ENCODE assay signal across 7 mouse cellular contexts in the genomic region with DNA sequence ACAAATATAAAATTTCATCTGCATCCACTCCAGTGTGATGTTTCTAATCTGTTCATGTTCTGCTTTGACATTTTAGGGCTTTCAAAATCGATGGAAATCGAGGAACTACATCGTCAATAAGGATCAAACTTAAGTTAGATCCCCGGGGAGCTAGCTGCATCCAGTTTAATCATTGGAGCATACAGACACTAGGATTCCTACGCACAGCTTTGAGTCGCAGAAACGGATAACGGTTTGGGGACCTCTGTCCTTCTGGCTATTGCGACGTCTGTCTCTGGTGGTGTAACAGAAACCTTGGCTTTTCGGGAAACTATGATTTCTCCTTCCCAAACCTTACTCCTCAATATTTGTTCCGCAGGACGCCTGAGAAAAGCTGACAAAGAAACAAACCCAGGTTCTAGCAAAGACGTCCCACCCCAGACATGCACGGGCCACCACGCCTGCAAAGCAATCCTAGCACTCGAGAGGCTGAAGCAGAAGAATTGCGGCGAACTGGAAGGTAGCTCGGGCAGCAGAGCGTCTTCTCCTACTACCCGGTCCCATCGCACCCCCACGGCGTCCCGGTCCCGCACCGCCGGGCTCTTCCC. TPM values are rescaled to one million over a fixed set of nuclear protein-coding genes. Genes with fewer than 3 reads are reported as not detected.
DNase-seq lines count a peak whose midpoint lies in the region; ATAC-seq lines count a peak whose summit lies in the region.

No protein-coding gene starts in this region.

- H3K4me3 ChIP-seq in megakaryocyte, embryonic 14.5 days (replicated peaks) = peak overlapping the region; percentile 93
- H3K4me3 ChIP-seq in hindbrain, embryonic 11.5 days (ENCODE audit: low read depth, low read length) = peak overlapping the region; percentile 96
- H3K4me3 ChIP-seq in midbrain, embryonic 12.5 days = peak overlapping the region; percentile 93

- H3K36me3 ChIP-seq in megakaryocyte, embryonic 14.5 days (replicated peaks; ENCODE audit: low read length) = peaks cover 7% of the 10 kb centered on the region
- H3K36me3 ChIP-seq in hindbrain, embryonic 11.5 days (ENCODE audit: control insufficient read depth, insufficient read depth, low read length) = no peaks in the 10 kb centered on the region
- H3K36me3 ChIP-seq in midbrain, embryonic 12.5 days = peaks cover 9% of the 10 kb centered on the region; the same call in 1 of the 2 replicates

- peaks cover 22% of the 10 kb centered on the region for H3K4me1 ChIP-seq in megakaryocyte, embryonic 14.5 days
- no peaks in the 10 kb centered on the region for H3K4me1 ChIP-seq in hindbrain, embryonic 11.5 days (replicated peaks; ENCODE audit: control insufficient read depth, insufficient read depth, low read length)
- H3K4me1 ChIP-seq in midbrain, embryonic 12.5 days = peaks cover 14% of the 10 kb centered on the region

- DNase-seq in embryo, embryonic 11 days = peak; percentile 49
- no peak for DNase-seq in hindbrain, embryonic 11.5 days (ENCODE audit: low spot score)
- no peak for DNase-seq in ovary, adult 18-20 months (ENCODE audit: low spot score)
- no peak for DNase-seq in B cell, adult 2 months

- no peaks in the 10 kb centered on the region for H3K27me3 ChIP-seq in megakaryocyte, embryonic 14.5 days (replicated peaks)
- H3K27me3 ChIP-seq in hindbrain, embryonic 11.5 days (ENCODE audit: control insufficient read depth, insufficient read depth, low read length) = no peaks in the 10 kb centered on the region
- no peaks in the 10 kb centered on the region for H3K27me3 ChIP-seq in midbrain, embryonic 12.5 days

- H3K9ac ChIP-seq in hindbrain, embryonic 11.5 days (ENCODE audit: low read depth, low read length) = peak overlapping the region; percentile 93
- peak overlapping the region; percentile 95 for H3K9ac ChIP-seq in midbrain, embryonic 12.5 days (replicated peaks)

- peak overlapping the region; percentile 60 for H3K4me2 ChIP-seq in hindbrain, embryonic 11.5 days (replicated peaks; ENCODE audit: low read depth, low read length)
- H3K4me2 ChIP-seq in midbrain, embryonic 12.5 days (replicated peaks) = peak overlapping the region; percentile 62

- H3K9me3 ChIP-seq in megakaryocyte, embryonic 14.5 days = no peaks in the 10 kb centered on the region
- no peaks in the 10 kb centered on the region for H3K9me3 ChIP-seq in hindbrain, embryonic 11.5 days (ENCODE audit: control insufficient read depth, low read length)
- H3K9me3 ChIP-seq in midbrain, embryonic 12.5 days = no peaks in the 10 kb centered on the region

- ATAC-seq in megakaryocyte, adult 5-6 weeks (ENCODE audit: poor library complexity, severe bottlenecking) = no peak
- ATAC-seq in hindbrain, embryonic 11.5 days (ENCODE audit: low FRiP score) = no peak
- ATAC-seq in midbrain, embryonic 12.5 days (ENCODE audit: low FRiP score, low read depth) = no peak

- peak overlapping the region; percentile 94 for H3K27ac ChIP-seq in hindbrain, embryonic 11.5 days (ENCODE audit: low read depth, low read length)
- H3K27ac ChIP-seq in midbrain, embryonic 12.5 days (replicated peaks) = peak overlapping the region; percentile 93

- under 1% methylated on average over 29 of the region's 29 CpGs for WGBS in hindbrain, embryonic 11.5 days
- WGBS in midbrain, embryonic 12.5 days = 1% methylated on average over 29 of the region's 29 CpGs

RNA-seq across cellular contexts. Expression of a gene that starts 16.4 kb away (rescaled TPM):
- 2.9 TPM in 1 of 2 replicates, not detected in the other for polyA plus RNA-seq in megakaryocyte, embryonic 14.5 days (2012; ENCODE audit: insufficient read depth, low replicate concordance)
- 45.5 and 45.6 TPM in 2 replicates for total RNA-seq in megakaryocyte, adult 5-6 weeks (2015)
- total RNA-seq in megakaryocyte, adult 5-6 weeks (2017) = 18.8 TPM in 2 replicates
- polyA plus RNA-seq in hindbrain, embryonic 11.5 days (2014; fragmentation: Nextera tagmentation; extraction: Ambion mirVana) = 200 and 206 TPM in 2 replicates
- polyA plus RNA-seq in midbrain, embryonic 12.5 days (2016; fragmentation: Nextera tagmentation; extraction: Ambion mirVana) = 171 and 182 TPM in 2 replicates

RNA-seq across cellular contexts. Expression of a gene that starts 52.1 kb away (rescaled TPM):
- polyA plus RNA-seq in megakaryocyte, embryonic 14.5 days (2012; ENCODE audit: insufficient read depth, low replicate concordance) = not detected in 2 replicates
- total RNA-seq in megakaryocyte, adult 5-6 weeks (2015) = 0.14 TPM in 1 of 2 replicates, not detected in the other
- total RNA-seq in megakaryocyte, adult 5-6 weeks (2017) = not detected in 2 replicates
- 4.4 and 5.6 TPM in 2 replicates for polyA plus RNA-seq in hindbrain, embryonic 11.5 days (2014; fragmentation: Nextera tagmentation; extraction: Ambion mirVana)
- 5.9 and 6.2 TPM in 2 replicates for polyA plus RNA-seq in midbrain, embryonic 12.5 days (2016; fragmentation: Nextera tagmentation; extraction: Ambion mirVana)

Comparison
In these comparisons a context has a peak if more than half of its experiments do, and no peak if none do; other contexts are left out.
1. RNA of a gene that starts 16.4 kb away (polyA plus RNA-seq): 200 to 206 TPM in hindbrain, embryonic 11.5 days and 171 to 182 TPM in midbrain, embryonic 12.5 days; 2.9 TPM in megakaryocyte, embryonic 14.5 days; every median in the first group is over 10 times any median in the second.
2. Peak in every context shown above with its lines, with median percentiles within 50 percentile points of each other: H3K4me3 ChIP-seq.